Mouse (Mus musculus) neural tube, embryonic 13.5 days (tissue): ENCODE results near the gene Fahd1. TPM values are rescaled to one million over a fixed set of nuclear protein-coding genes. Genes with fewer than 3 reads are reported as not detected.

Experiments used
- ATAC-seq: fragments of 200-750 bp; cut with Nextera tagmentation; 2 replicates; pipeline ENCODE4 v1.8.0; 2017; ENCODE audit warnings: low read depth, mild to moderate bottlenecking, moderate TSS enrichment, moderate library complexity
- H3K27ac ChIP-seq: fragments of 300-500 bp; sonication (generic); replicated peaks from 2 replicates; pipeline ENCODE4 v1.5.1; 2015; ENCODE audit warnings: moderate library complexity, mild to moderate bottlenecking, inconsistent platforms
- H3K27me3 ChIP-seq: fragments of 300-500 bp; sonication (generic); 2 replicates; pipeline ENCODE4 v1.6.1; 2015; ENCODE audit warnings: mild to moderate bottlenecking, inconsistent platforms
- H3K36me3 ChIP-seq: fragments of 300-500 bp; sonication (generic); 2 replicates; pipeline ENCODE4 v1.6.1; 2015; ENCODE audit warnings: mild to moderate bottlenecking, inconsistent platforms
- H3K4me1 ChIP-seq: fragments of 300-500 bp; sonication (generic); replicated peaks from 2 replicates; pipeline ENCODE4 v1.6.1; 2015; ENCODE audit warnings: inconsistent platforms
- H3K4me2 ChIP-seq: fragments of 300-500 bp; sonication (generic); 2 replicates; pipeline ENCODE4 v1.6.1; 2015; ENCODE audit warnings: inconsistent platforms, mild to moderate bottlenecking, moderate library complexity
- H3K4me3 ChIP-seq: fragments of 300-500 bp; sonication (generic); 2 replicates; pipeline ENCODE4 v1.5.1; 2015; ENCODE audit warnings: mild to moderate bottlenecking, inconsistent platforms
- H3K9ac ChIP-seq: fragments of 300-500 bp; sonication (generic); 2 replicates; pipeline ENCODE4 v1.6.1; 2015; ENCODE audit warnings: moderate library complexity, mild to moderate bottlenecking, inconsistent platforms
- H3K9me3 ChIP-seq: fragments of 300-500 bp; sonication (generic); 2 replicates; pipeline ENCODE4 v1.6.1; 2016; ENCODE audit warnings: inconsistent platforms
- WGBS: fragments of 180-500 bp; shearing (Covaris S2); methylation state at CpG from one replicate; pipeline ENCODE4 v1.1.7; 2015; 5-methylcytosine and 5-hydroxymethylcytosine counted together
- polyA plus RNA-seq: library from polyadenylated mRNA; unstranded; fragments of >200 nt; fragmentation: Nextera tagmentation; extraction: Ambion mirVana; gene quantifications from 2 replicates; pipeline ENCODE4 v1.2.1, GENCODE M21; 2015

The Fahd1 gene
- polyA plus RNA-seq, 1 experiment from 2014 or later: 22.3 TPM

GRCm38 (mm10) chr17:24878531-24878930 lies 28.4 kb upstream of the Fahd1 start:
- Histone ChIP-seq H3K27ac (no peak overlapping the region), H3K27me3 (no peaks in the 10 kb centered on the region), H3K36me3 (peaks cover 11% of the 10 kb centered on the region), H3K9ac (0 out of 2 replicates have a peak overlapping the region, but pooled peaks have one; percentile 26), H3K9me3 (no peaks in the 10 kb centered on the region), H3K4me2 (no peak overlapping the region), H3K4me1 (no peaks in the 10 kb centered on the region; the same call in 1 of the 2 replicates), H3K4me3 (no peak overlapping the region)
- ATAC-seq: no peak
- WGBS: 74% methylated on average over 8 of the region's 8 CpGs

- Histone ChIP-seq H3K4me1 (no peaks in the 10 kb centered on the region; the same call in 1 of the 2 replicates), H3K36me3 (peaks cover 6% of the 10 kb centered on the region), H3K4me3 (no peak overlapping the region), H3K9me3 (no peaks in the 10 kb centered on the region), H3K4me2 (no peak overlapping the region), H3K9ac (0 out of 2 replicates have a peak overlapping the region, but pooled peaks have one; percentile 26), H3K27me3 (no peaks in the 10 kb centered on the region), H3K27ac (no peak overlapping the region)
- 42% methylated on average over 5 of the region's 5 CpGs for WGBS
- no peak for ATAC-seq
Measured at GRCm38 (mm10) chr17:24878117-24878397, 27.9 kb upstream of the Fahd1 start.

- Histone ChIP-seq H3K27ac (no peak overlapping the region), H3K9ac (0 out of 2 replicates have a peak overlapping the region, but pooled peaks have one; percentile 26), H3K4me3 (no peak overlapping the region), H3K27me3 (no peaks in the 10 kb centered on the region), H3K4me2 (no peak overlapping the region), H3K36me3 (peaks cover 1% of the 10 kb centered on the region), H3K4me1 (no peaks in the 10 kb centered on the region; the same call in 1 of the 2 replicates), H3K9me3 (no peaks in the 10 kb centered on the region)
- 66% methylated on average over 10 of the region's 10 CpGs for WGBS
- no peak for ATAC-seq
Measured at GRCm38 (mm10) chr17:24877336-24878116, 27.4 kb upstream of the Fahd1 start.

GRCm38 (mm10) chr17:24874989-24875388 lies 24.8 kb upstream of the Fahd1 start:
- no peaks in the 10 kb centered on the region for H3K9me3 ChIP-seq
- H3K36me3 ChIP-seq: no peaks in the 10 kb centered on the region
- H3K9ac ChIP-seq: no peak overlapping the region
- no peak for ATAC-seq
- no peaks in the 10 kb centered on the region for H3K27me3 ChIP-seq
- no peak overlapping the region for H3K4me3 ChIP-seq
- no peaks in the 10 kb centered on the region for H3K4me1 ChIP-seq
- H3K4me2 ChIP-seq: no peak overlapping the region
- 83% methylated on average over 8 of the region's 8 CpGs for WGBS
- H3K27ac ChIP-seq: no peak overlapping the region

GRCm38 (mm10) chr17:24874405-24874745 lies 24.2 kb upstream of the Fahd1 start:
- 41% methylated on average over 1 of the region's 1 CpGs for WGBS
- no peaks in the 10 kb centered on the region for H3K9me3 ChIP-seq
- no peak overlapping the region for H3K4me2 ChIP-seq
- H3K27ac ChIP-seq: no peak overlapping the region
- no peaks in the 10 kb centered on the region for H3K4me1 ChIP-seq
- no peak for ATAC-seq
- H3K36me3 ChIP-seq: no peaks in the 10 kb centered on the region
- H3K27me3 ChIP-seq: no peaks in the 10 kb centered on the region
- H3K9ac ChIP-seq: no peak overlapping the region
- H3K4me3 ChIP-seq: no peak overlapping the region

GRCm38 (mm10) chr17:24873695-24874404 lies 23.7 kb upstream of the Fahd1 start:
- H3K9me3 ChIP-seq: no peaks in the 10 kb centered on the region
- H3K9ac ChIP-seq: no peak overlapping the region
- no peak overlapping the region for H3K27ac ChIP-seq
- no peaks in the 10 kb centered on the region for H3K4me1 ChIP-seq
- H3K4me2 ChIP-seq: no peak overlapping the region
- WGBS: 56% methylated on average over 4 of the region's 4 CpGs
- no peak overlapping the region for H3K4me3 ChIP-seq
- no peaks in the 10 kb centered on the region for H3K36me3 ChIP-seq
- ATAC-seq: no peak
- H3K27me3 ChIP-seq: no peaks in the 10 kb centered on the region

- no peak for ATAC-seq
- no peaks in the 10 kb centered on the region for H3K9me3 ChIP-seq
- H3K4me3 ChIP-seq: no peak overlapping the region
- H3K9ac ChIP-seq: no peak overlapping the region
- H3K4me2 ChIP-seq: no peak overlapping the region
- no peaks in the 10 kb centered on the region for H3K27me3 ChIP-seq
- no peak overlapping the region for H3K27ac ChIP-seq
- H3K36me3 ChIP-seq: peaks cover 33% of the 10 kb centered on the region
- H3K4me1 ChIP-seq: no peaks in the 10 kb centered on the region
- 95% methylated on average over 10 of the region's 10 CpGs for WGBS
Measured at GRCm38 (mm10) chr17:24867914-24868313, 17.8 kb upstream of the Fahd1 start.

GRCm38 (mm10) chr17:24865776-24866175 lies 15.6 kb upstream of the Fahd1 start, which contains the start of gene Igfals:
TSS of gene Igfals (plus strand) at chr17:24865997.
- Histone ChIP-seq H3K36me3 (peaks cover 54% of the 10 kb centered on the region), H3K4me3 (no peak within 1 kb of the TSS), H3K27ac (no peak within 1 kb of the TSS), H3K9ac (no peak within 1 kb of the TSS), H3K4me2 (no peak within 1 kb of the TSS), H3K4me1 (no peaks in the 10 kb centered on the region), H3K27me3 (no peaks in the 10 kb centered on the region), H3K9me3 (no peaks in the 10 kb centered on the region)
- ATAC-seq: no peak
- WGBS: 91% methylated on average over 8 of the region's 8 CpGs

- Histone ChIP-seq H3K4me2 (no peak overlapping the region), H3K9ac (no peak overlapping the region), H3K27me3 (no peaks in the 10 kb centered on the region), H3K4me3 (no peak overlapping the region), H3K27ac (no peak overlapping the region), H3K4me1 (no peaks in the 10 kb centered on the region), H3K36me3 (peaks cover 71% of the 10 kb centered on the region), H3K9me3 (no peaks in the 10 kb centered on the region)
- 93% methylated on average over 3 of the region's 3 CpGs for WGBS
- no peak for ATAC-seq
Measured at GRCm38 (mm10) chr17:24861785-24862184, 11.6 kb upstream of the Fahd1 start.

GRCm38 (mm10) chr17:24860076-24860475 lies 9.9 kb upstream of the Fahd1 start:
- Histone ChIP-seq H3K9me3 (no peaks in the 10 kb centered on the region), H3K4me1 (no peaks in the 10 kb centered on the region), H3K27me3 (no peaks in the 10 kb centered on the region), H3K4me2 (no peak overlapping the region), H3K9ac (no peak overlapping the region), H3K4me3 (no peak overlapping the region), H3K27ac (no peak overlapping the region), H3K36me3 (peaks cover 71% of the 10 kb centered on the region)
- WGBS: 93% methylated on average over 8 of the region's 8 CpGs
- no peak for ATAC-seq

- Histone ChIP-seq H3K27me3 (no peaks in the 10 kb centered on the region), H3K27ac (no peak overlapping the region), H3K4me2 (no peak overlapping the region), H3K9me3 (no peaks in the 10 kb centered on the region), H3K36me3 (peaks cover 73% of the 10 kb centered on the region), H3K4me3 (no peak overlapping the region), H3K4me1 (no peaks in the 10 kb centered on the region), H3K9ac (no peak overlapping the region)
- 84% methylated on average over 6 of the region's 6 CpGs for WGBS
- ATAC-seq: no peak
Measured at GRCm38 (mm10) chr17:24858967-24859366, 8.8 kb upstream of the Fahd1 start.

- ATAC-seq: no peak
- Histone ChIP-seq H3K4me2 (no peak overlapping the region), H3K36me3 (peaks cover 75% of the 10 kb centered on the region), H3K4me1 (no peaks in the 10 kb centered on the region), H3K4me3 (no peak overlapping the region), H3K9me3 (no peaks in the 10 kb centered on the region), H3K27ac (no peak overlapping the region), H3K9ac (no peak overlapping the region), H3K27me3 (no peaks in the 10 kb centered on the region)
- 87% methylated on average over 8 of the region's 8 CpGs for whole genome bisulfite sequencing
Measured at GRCm38 (mm10) chr17:24857831-24858470, 7.8 kb upstream of the Fahd1 start.
